Mouse (Mus musculus) right cerebral cortex, adult 2 months (tissue): ENCODE data around the gene Rpl35a.
A peak's percentile ranks its signal among the peaks of the same experiment; 100 is the strongest.
"Not testable (repeated sequence)": the region's sequence is repeated elsewhere in the genome, so short reads cannot be mapped to it uniquely, and the experiment has no call there.

Experiments
- DNase-seq, 2 experiments: peaks; one replicate each; pipeline ENCODE4 v3.0.0; 2021 to 2022; ENCODE audit warnings: low spot score in 2 of 2

Gene Rpl35a

GRCm38 (mm10) chr16:33055655-33056054 lies 598 bp upstream of the Rpl35a start:
- DNase-seq, result peak in 1 of 2 experiments; percentile 17

- DNase-seq, result peak in 1 of 2 experiments; percentile 42
Observed at GRCm38 (mm10) chr16:33056786-33057185, 533 bp downstream of the Rpl35a start.

- DNase-seq, result no peak
Observed at GRCm38 (mm10) chr16:33058033-33058432, 1.8 kb downstream of the Rpl35a start.

- DNase-seq, result not testable (repeated sequence)
Observed at GRCm38 (mm10) chr16:33058656-33059055, 2.4 kb downstream of the Rpl35a start.

GRCm38 (mm10) chr16:33059471-33059870 lies 3.2 kb downstream of the Rpl35a start:
- DNase-seq, result no peak

GRCm38 (mm10) chr16:33060926-33061325 lies 4.7 kb downstream of the Rpl35a start:
- DNase-seq, result no peak

GRCm38 (mm10) chr16:33061400-33061799 lies 5.1 kb downstream of the Rpl35a start:
- DNase-seq, result no peak

GRCm38 (mm10) chr16:33062024-33062681 lies 5.9 kb downstream of the Rpl35a start, which contains the start of gene Lmln:
Gene Lmln, plus strand, starts transcription at chr16:33062521.
- peak; percentile 87 to 88 for DNase-seq

GRCm38 (mm10) chr16:33062682-33063131 lies 6.5 kb downstream of the Rpl35a start:
- DNase-seq, result peak; percentile 68 to 77

GRCm38 (mm10) chr16:33063267-33063666 lies 7.0 kb downstream of the Rpl35a start:
- DNase-seq, result no peak

- no peak for DNase-seq
Observed at GRCm38 (mm10) chr16:33064636-33065035, 8.4 kb downstream of the Rpl35a start.

- DNase-seq, result no peak
Observed at GRCm38 (mm10) chr16:33070928-33071327, 14.7 kb downstream of the Rpl35a start.

GRCm38 (mm10) chr16:33072871-33073557 lies 16.8 kb downstream of the Rpl35a start:
- DNase-seq, result no peak

- DNase-seq, result no peak
Observed at GRCm38 (mm10) chr16:33074967-33075366, 18.7 kb downstream of the Rpl35a start.

- DNase-seq, result no peak
Observed at GRCm38 (mm10) chr16:33076078-33076477, 19.8 kb downstream of the Rpl35a start.

- no peak for DNase-seq
Observed at GRCm38 (mm10) chr16:33077069-33077627, 20.9 kb downstream of the Rpl35a start.

- no peak for DNase-seq
Observed at GRCm38 (mm10) chr16:33080063-33080462, 23.8 kb downstream of the Rpl35a start.

GRCm38 (mm10) chr16:33082951-33083350 lies 26.7 kb downstream of the Rpl35a start:
- DNase-seq, result no peak

- no peak for DNase-seq
Observed at GRCm38 (mm10) chr16:33083996-33084395, 27.7 kb downstream of the Rpl35a start.

GRCm38 (mm10) chr16:33085666-33086065 lies 29.4 kb downstream of the Rpl35a start:
- DNase-seq, result no peak
